Mouse (Mus musculus) thymus, postnatal 25 days (tissue): ENCODE measurements around the gene Boll.

Source experiments
- DNase-seq: peaks from one replicate; pipeline ENCODE4 v3.0.0; 2022

The Boll gene

DNA sequence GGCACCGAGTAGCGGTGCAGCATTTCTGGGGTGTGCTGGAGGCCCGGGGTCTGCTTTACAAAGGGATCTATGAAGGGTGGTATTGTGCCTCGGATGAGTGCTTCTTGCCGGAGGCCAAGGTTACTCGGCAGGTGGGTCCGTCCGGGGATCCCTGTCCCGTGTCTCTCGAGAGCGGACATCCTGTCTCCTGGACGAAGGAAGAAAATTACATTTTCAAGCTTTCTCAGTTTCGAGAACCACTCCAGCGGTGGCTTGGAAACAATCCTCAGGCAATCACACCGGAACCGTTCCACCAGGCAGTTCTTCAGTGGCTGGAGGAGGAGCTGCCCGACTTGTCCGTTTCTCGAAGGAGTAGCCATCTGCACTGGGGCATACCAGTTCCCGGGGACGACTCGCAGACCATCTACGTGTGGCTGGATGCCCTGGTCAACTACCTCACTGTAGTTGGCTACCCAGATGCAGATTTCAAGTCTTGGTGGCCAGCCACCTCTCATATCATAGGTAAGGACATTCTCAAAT, 125.6 kb downstream of the Boll start:
- no peak for DNase-seq

DNA sequence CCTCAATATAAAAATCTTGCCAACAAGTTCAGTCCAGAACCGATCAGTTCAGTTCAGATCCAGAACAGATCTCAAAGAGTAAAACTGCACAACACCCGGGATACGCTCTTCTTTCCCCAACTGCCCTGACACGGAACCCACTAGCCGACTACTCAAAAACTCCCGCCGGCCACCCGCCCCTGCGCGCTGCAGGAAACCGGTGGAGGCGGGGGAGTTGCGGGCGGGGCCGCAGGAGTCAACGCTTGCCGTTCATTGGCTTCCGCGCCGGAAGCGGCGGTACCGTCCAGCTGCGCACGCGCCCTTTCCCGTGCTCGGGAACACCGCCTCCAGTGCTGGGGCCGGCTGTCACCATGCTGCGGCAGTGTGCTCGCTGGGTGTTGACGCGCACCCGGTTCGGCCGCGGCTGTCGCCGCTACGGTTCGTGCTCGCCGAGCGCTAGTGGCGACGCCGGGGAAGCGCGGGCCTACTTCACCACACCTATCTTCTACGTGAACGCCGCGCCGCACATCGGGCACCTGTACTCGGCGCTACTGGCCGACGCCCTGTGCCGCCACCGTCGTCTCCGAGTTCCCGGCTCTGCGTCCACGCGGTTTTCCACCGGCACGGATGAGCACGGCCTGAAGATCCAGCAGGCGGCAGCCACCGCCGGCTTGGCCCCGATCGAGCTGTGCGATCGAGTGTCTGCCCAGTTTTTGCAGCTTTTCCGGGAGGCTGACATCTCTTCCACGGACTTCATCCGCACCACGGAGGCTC, 126.2 kb downstream of the Boll start, which contains the start of gene Mars2:
Gene Mars2 (plus strand): TSS at position 288 of the 753 bp plus-strand sequence.
- peak; percentile 95 for DNase-seq

DNA sequence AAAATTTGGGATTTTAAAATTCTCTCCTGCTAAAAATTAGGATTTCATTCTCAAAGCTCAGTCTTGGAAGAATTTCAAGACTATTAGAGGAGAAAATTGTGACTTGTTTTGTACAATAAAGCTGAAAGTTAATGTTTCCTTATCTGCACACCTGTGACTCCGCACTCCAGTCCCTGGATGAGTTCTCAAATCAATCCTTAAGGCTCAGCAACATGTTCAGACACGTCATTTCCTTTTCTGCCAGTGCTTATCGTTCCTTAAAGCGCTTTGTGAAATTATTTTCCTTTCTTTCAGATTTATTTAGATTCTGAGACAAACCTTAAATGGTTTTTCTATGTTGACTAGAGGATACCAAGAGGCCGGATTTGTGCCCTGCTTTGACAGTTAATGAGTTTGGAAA, 126.8 kb downstream of the Boll start:
- DNase-seq, result no peak

DNA sequence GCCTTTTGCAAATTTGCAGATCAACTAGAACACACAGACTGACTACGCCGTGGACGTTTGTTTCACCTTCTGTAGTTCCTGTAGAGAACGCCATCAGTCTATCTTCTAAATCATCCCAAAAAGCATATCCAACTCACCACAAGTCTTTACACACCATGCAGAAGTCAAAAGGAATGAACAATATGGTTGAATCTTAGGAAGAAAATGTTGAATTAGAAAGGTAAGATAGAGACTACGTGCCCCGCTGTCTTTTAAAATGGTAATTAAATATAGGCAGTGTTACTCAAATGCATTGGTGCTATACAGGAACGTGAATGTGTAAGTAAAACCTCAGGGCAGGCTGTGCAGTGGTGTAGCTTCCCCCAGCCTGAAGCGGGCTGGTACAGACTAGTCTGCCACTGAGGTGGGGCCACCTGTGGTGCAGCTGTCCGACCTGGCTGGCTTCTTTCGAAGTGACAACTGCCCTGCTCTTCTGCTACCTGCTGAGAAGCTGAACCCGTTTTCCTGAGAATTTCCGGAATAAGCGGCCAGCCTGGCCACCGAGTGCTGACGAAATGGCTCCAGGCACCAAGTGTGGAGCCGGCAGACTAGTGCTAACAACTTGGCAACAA, 128.3 kb downstream of the Boll start:
- DNase-seq, result no peak

DNA sequence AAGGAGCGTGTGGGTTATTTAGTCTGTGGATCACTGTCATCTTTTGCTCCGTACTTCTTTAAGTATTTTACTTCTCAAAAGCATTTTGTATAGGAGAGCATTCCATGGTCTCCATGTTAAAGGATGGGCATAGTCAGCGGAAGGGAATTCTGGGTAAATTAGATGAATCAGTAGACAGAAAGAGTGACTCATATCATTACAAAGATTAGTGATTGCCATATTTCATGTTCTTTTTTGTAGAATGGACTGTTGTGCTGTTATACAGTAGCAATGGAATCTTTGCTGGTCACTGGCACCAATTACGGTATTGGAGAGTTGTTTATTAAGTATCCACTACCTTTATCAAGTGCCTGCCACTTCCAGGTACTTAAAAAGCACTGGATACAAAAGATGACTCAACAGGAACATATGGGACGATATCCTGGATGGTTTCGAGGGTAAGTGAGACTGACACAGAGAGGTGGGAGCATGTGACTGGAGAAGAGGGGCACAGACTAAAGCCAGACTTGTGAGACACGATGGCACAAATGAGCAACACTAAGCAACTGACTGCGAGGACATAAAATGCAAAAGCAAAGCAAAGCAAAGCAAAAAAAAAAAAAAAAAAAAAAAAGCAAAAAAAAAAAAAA, 134.9 kb downstream of the Boll start:
- DNase-seq, result no peak

DNA sequence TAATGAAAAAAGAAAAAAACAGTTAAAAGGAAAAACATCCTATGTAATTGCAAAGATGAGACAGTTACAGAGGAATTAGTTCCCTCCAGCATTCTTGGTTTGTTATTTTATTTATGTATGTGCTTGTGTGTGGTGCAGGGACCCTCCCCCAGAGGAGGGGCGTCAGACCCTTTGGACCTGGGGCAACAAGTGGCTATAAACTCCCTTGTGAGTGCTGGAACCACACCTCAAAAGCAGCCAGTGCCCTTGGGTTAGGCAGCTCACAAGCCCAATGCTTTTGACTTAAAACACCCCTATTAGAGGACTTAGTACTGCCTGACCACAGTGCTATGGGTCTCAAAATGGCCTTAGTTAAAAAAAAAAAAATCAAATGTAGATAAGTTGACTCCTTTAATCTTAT, 135.9 kb downstream of the Boll start:
- DNase-seq, result no peak

DNA sequence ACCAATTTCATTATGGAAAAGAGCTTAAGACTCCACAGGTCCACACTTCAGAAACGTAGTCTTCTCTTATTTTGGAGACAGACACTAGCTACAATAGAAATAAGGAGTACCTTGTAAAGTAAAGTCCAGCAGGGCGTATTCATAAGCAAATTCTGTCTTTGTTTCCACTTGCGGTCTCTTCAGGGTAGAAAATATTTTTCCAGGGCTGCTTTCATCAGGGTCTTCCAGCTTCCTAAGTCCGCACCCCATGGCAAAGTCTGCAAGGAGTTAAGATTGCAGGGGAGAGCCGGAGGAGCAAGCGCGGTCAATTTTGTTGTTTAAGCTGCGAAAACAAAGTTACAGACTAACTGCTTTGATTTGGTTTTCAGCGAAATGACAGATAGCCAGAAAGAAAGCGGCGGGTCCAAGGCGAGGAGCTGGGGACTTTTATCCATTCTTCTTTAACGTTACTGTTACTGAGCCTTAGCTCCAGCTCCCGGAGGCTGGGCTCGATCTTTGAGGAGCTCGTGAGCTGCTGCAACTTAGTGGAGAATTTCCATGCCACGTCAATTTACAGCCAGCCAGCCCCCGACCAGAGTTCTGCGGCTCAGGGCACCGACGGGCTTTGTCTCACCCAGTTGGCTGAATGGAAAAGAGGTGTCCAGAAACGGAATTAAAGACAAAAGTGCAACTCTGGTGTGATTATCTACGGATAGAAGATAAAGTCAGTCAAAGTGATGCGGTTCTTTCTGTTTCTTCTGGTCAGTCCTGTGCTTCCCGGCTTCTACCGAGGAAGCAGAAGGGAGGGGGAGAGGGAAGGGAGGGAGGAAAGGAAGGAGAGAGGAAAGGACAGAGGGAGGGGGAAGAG, 137.0 kb downstream of the Boll start, which contains the start of gene Rftn2:
Gene Rftn2 (minus strand): TSS at position 772 of the 847 bp plus-strand sequence.
- no peak for DNase-seq

DNA sequence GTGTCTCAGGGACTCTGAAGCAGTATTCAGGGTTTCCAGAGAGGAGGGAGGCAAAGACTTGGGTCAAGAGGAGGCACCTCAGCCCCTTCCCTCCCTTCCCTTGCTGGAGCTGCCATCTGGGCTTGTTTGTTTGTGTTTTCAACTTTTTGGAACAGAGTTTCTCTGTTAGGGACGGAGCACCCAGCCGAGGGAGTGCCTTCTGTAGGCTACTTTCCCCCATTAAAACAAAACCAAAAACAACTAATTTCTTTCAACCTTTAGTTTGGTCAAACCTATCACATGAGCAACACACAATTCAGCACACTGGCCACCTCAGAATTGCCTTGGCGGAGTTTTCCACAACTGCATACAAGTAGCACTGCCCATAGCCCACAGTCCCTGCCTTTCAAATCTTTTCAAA, 137.9 kb downstream of the Boll start:
- DNase-seq, result no peak

DNA sequence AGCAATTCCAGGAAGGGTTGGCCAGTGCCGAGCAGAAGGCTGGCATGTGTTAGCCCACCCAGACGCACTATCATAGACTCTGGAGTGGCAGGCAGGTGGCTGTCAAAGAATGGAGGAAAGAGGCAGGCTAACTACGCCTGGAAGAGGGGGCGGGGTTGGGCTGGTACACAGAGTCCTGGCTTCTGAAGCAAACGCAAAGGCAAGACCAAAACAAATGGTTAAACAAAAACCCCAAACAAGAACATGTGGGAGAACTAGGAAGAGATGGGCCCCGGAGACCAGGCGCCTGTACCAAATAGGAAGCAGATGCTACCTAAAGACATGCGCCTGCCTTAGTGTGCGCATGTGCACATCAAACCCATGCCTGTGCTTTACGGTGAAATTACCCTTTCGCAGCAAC, 139.2 kb downstream of the Boll start:
- no peak for DNase-seq

DNA sequence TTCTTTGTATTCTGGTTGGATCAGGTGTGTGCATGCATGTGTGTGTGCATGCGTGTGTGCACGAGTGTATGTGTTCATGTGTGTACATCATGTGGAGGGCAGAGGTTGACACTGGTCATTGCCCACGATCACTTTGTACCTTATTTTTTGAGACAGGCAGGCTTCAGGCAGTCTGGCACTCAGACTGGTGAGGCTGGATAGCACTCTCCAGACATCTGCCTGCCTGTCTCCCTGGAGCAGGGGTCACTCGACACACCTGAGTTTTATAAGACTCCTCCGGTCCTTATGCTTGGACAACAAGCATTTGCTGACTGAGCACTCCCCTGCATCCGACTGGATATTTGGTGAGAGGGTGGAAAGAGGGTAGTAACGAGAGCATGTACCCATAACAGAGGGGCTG, 140.2 kb downstream of the Boll start:
- no peak for DNase-seq

DNA sequence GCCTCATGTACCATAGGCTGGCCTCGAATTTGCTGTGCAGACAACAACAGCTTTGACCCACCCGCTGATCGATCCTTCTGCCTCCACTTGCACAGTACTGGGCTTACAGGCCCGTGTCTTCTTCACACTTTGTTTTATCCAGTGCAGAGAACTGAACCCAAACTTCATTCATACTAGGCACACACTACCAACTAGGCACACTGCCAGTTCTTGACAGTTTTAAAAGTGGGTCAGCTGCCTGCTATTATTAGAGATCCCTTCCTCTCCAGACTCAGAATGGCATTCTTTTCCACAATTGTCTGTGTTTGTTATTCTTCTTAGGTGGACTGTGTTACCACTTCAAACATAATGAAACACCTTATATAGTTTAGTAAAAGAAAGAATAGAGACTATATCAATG, 141.9 kb downstream of the Boll start:
- no peak for DNase-seq

DNA sequence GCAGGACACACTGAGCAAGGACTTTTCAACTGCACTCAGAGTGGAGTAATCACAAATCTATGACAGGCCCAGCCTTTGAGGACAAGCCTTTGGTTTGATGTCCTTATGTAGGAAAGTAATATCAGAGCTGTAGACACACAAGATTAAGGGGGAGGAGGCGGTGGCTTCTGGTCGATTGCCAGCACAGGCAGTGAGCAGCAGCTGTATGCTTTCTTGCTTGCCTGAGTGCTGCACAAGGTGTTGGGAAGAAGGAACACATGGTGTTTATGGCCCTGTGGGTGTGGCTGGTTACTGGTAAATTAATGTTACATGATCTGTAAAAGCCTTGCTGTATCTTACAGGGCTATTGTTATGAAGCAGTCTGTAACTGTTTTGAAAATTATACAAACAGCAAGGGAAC, 146.1 kb downstream of the Boll start:
- no peak for DNase-seq

DNA sequence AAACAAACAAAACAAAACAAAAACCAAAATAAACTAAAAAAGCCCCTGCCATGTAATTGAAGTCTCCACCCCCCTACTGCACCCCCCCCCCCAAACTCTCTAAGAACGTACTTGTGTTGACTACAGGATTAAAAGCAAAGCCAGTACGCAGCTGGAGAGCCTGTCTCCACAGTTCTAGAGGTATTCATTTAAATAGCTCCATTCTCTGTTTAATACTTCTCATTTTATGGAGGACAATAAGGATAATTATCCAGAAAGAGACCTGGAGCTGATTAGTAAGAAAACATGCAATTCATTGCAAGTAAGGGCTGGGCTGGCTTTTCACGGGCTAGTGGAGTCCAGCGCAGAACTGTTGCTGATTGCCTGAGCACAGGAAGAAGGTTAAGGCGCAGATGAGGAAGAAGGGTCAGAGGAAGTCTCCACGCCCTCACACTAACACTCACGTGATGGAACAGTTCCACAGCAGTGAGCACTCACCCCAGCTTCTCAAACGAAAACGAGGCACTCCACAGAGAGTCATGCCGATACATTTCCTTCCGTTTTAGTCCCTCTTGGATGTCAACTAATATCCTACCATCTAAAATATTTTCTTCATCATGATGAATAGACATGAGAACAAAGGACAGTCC, 148.0 kb downstream of the Boll start:
- peak; percentile 55 for DNase-seq

DNA sequence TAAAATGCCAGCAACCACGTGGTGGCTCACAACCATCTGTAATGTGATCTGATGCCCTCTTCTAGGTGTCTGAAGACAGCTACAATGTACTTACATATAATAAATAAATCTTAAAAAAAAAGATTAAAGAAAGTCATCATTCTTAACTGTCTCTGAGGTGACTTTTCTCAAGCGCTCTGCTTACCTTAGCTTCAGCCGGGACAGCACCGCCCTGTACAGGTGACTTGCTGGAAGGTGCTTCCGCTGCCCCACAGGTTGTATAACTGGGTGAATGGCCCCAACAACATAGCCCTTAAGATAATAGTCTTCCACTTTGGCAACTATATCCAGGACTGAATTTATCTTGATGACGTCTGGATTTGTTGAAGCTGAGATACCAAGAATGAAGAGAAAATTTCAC, 149.3 kb downstream of the Boll start:
- DNase-seq, result no peak

DNA sequence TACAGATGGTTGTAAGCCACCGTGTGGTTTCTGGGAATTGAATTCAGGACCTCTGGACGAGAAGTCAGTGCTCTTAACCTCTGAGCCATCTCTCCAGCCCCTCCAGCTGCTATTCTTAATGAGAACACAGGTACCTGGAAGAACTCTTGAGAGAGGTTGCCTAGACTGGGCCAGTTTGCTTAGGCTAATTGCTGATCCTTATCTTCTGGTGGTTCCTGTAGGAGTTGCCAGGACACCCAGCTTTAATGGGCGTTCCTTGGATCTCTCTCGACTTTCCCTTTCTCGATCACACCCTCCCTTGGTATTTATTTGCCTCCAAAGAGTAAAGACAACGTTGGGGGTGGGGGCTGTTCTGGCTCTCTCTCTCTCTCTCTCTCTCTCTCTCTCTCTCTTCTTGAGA, 149.8 kb downstream of the Boll start:
- DNase-seq, result no peak

DNA sequence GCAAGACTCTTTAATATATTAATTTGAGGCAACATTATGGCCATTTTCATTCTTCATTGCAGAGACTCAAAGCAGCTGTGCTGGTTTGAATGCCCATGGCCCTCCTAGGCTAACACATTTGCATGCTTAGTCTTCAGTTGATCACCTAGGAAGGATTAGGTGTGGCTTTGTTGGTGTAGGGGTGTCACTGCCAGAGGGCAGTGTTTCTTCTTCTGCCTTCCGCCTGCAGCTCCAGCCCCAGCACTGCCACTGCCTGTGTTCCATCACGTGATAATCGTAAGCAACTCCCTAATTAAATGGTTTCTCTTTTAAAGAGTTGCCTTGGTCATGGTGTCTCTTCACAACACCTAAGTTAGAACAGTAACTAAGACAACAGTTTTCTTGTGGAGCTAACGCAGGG, 150.5 kb downstream of the Boll start:
- DNase-seq, result no peak

DNA sequence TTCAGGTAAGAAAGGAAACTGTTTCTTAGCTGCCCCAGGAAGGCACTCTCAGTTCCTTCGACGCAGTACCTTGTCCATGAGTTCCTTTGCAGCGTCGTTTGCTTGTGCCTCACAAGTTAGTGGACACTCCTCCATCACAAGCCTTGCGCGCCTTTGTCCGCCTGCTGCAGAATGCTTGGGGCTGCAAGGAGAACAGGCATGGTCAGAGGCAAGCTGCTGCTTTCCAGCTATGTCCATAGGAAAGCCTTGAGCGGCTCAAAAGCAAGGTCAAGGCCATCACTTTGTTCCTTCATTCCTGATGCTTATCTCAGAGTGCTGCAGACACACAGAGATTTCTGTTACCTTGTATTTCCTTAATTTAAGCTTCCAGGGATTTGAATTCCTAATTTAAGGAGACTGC, 152.2 kb downstream of the Boll start:
- DNase-seq, result no peak

DNA sequence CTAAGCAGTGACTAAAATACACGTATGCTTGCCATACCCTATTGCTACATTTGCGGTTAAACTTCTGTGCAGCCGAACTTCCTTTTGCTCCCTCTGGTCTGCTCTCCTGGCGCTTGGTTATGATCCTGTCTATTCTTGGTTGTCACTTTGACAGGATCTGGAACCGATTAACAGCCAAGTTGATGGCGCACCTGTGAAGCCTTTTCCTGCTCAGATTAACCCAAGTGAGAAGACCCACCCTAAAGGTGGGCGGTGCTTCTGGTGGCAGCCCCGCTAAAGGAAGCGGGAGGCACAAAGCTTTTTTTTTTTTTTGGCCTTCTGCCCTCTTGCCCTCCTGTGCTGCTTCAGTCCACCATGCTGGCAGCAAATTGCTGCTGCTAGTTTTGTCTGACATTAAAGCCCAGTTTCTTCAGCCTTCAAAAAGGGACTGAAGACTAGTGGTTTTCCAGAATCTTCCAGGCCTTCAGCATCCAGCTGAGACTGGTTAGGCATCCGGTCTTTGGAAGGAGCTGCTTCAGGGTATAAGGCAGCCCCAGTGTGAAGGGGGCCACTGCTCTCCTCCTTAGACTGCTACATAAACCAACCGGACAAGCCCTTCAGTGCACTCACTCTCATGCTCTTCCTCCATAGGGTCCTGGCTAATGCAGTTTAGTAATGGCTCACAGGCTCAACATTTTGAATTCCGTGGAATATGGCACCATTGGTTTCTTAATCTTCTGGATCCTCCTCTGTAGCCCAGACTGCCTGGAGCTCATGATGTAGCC, 152.9 kb downstream of the Boll start:
- DNase-seq, result peak; percentile 74

DNA sequence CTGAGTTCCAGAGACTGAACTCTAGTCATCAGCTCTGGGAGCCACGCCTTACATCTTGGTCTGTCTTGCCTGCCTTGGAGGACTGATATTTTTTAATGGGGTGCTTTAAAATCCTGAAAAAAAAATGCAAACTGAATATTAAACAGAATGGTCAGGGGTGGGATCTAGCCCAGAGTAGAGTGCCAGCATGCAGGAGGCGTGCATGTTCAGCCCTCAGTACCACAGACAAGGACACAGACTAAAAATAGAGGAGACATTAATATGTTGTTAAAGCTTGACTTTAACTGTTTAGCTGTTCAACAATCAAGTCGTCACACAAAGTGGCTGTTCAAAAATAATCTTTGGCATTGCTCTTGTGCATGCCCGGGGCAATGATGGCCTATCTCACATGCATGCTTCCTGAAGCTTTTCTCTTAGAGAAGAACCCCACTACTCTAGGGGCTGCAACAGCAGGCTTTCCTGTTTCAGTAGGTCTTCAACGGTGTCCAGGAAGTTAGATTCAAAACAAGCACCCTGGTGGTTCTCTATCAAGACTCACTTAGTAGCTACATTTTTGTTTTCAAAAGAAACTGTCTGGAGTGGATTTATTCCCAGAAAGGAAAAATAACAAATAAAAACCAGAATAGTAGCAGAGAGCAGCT, 154.6 kb downstream of the Boll start:
- peak; percentile 29 for DNase-seq

DNA sequence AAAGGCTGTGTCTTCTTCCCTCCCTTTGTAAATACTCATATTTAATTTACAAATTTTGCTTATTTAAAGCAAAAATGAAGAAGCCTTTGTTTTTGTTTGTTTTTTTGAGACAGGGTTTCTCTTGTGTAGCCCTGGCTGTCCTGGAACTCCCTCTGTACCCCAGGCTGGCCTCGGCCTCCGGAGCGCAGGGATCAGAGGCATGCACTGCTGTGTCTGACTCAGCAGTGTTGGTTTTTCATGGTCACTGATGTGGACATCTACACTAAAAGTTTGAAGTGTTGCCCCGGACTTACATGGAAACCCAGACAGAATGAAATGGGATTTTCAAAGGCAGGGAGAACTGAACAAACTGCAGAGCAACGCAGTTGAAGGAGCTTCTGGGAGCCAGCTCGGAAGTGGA, 155.7 kb downstream of the Boll start:
- DNase-seq, result no peak

DNA sequence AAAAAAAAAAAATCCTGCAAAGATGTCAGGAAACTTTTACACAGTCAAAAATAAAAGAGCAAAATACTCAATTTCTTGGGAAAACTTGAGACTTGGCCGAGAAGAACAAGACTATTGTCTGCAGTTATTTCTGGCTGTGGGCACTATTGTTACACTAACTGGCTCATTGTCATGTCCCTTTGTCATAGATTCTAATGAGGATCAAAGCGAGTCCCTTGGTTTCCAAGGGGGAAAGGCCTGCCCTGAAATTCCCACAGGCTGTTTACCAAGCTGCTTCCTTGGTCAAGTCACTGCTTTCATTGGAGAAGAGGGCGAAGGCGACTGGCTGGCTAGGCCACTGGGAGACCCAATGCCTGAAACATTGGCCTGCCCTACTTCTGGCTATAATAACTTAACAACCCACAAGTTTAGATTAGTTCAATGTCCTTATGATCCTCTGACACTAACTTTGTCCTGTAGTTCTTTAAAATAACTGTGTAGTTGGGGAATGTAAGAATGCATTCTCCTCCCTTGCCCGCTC, 157.4 kb downstream of the Boll start:
- no peak for DNase-seq
